Comparison of ENCODE assay signal across 28 mouse cellular contexts in the genomic region with DNA sequence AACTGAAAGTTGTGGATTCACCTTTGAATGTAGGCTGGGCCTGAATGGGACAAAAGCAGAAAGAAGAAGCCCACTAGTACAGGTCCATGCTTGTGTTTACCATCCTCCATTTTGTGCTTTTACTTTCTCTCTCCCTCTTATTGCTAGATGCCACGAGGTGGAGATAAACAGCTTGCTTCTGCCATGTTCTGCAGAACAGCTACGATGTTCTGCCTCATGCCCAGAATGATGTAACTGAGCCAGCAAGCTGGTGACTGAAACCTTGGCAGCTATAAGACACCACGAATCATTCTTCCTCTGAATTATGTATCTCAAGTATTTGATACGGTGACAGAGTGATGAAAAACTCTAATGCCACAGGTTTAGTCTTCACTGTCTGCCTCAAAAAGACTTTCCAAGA.
DNase-seq lines count a peak whose midpoint lies in the region; ATAC-seq and TF ChIP-seq lines count a peak whose summit lies in the region.
"Had no signal": no experiment of that assay in that cellular context is flagged by ENCODE, and none has a peak within 500 bp of the region (broad histone marks: within the 10 kb centered on the region; RNA-seq: fewer than 3 reads in every experiment).

No protein-coding gene starts in this region.

- no peaks in the 10 kb centered on the region for H3K4me1 ChIP-seq in forebrain, embryonic 14.5 days (ENCODE audit: control insufficient read depth, insufficient read depth, low read length)
- no peaks in the 10 kb centered on the region for H3K4me1 ChIP-seq in forebrain, embryonic 13.5 days
- no peaks in the 10 kb centered on the region for H3K4me1 ChIP-seq in forebrain, postnatal 0 days (ENCODE audit: insufficient read depth)
- H3K4me1 ChIP-seq in forebrain, embryonic 11.5 days (replicated peaks; ENCODE audit: control insufficient read depth, insufficient read depth, low read length) = no peaks in the 10 kb centered on the region
- H3K4me1 ChIP-seq: embryonic facial prominence, embryonic 12.5 days; embryonic facial prominence, embryonic 15.5 days; heart, embryonic 12.5 days; heart, embryonic 15.5 days; hindbrain, embryonic 10.5 days; hindbrain, embryonic 13.5 days; intestine, embryonic 15.5 days had no signal

- no peak overlapping the region for H3K4me2 ChIP-seq in forebrain, embryonic 14.5 days (ENCODE audit: low read length)
- H3K4me2 ChIP-seq in forebrain, embryonic 13.5 days = no peak overlapping the region
- H3K4me2 ChIP-seq in forebrain, postnatal 0 days (ENCODE audit: low read depth) = no peak overlapping the region
- H3K4me2 ChIP-seq in forebrain, embryonic 11.5 days (ENCODE audit: low read depth, low read length, severe bottlenecking) = no peak overlapping the region
- H3K4me2 ChIP-seq: embryonic facial prominence, embryonic 12.5 days; embryonic facial prominence, embryonic 15.5 days; heart, embryonic 12.5 days; heart, embryonic 15.5 days; hindbrain, embryonic 13.5 days; intestine, embryonic 15.5 days had no signal

- 80% methylated on average over 4 of the region's 4 CpGs for WGBS in forebrain, embryonic 14.5 days
- 80% methylated on average over 4 of the region's 4 CpGs for WGBS in forebrain, embryonic 13.5 days
- 58% methylated on average over 4 of the region's 4 CpGs for WGBS in forebrain, postnatal 0 days
- 88% methylated on average over 4 of the region's 4 CpGs for WGBS in forebrain, embryonic 11.5 days

- H3K9ac ChIP-seq in forebrain, embryonic 14.5 days (ENCODE audit: low read length) = no peak overlapping the region
- no peak overlapping the region for H3K9ac ChIP-seq in forebrain, embryonic 13.5 days
- no peak overlapping the region for H3K9ac ChIP-seq in forebrain, postnatal 0 days
- no peak overlapping the region for H3K9ac ChIP-seq in forebrain, embryonic 11.5 days (ENCODE audit: low read length)
- H3K9ac ChIP-seq: embryonic facial prominence, embryonic 12.5 days; embryonic facial prominence, embryonic 15.5 days; heart, embryonic 12.5 days; heart, embryonic 15.5 days; hindbrain, embryonic 13.5 days; intestine, embryonic 15.5 days had no signal

- no peak for TF ChIP-seq POLR2A in brain, embryonic 14.5 days (IDR thresholded peaks at IDR 0.05; ENCODE audit: borderline replicate concordance, extremely low read depth, insufficient read depth, insufficient read length, poor library complexity, severe bottlenecking)

- no peaks in the 10 kb centered on the region for H3K36me3 ChIP-seq in forebrain, embryonic 14.5 days (ENCODE audit: control insufficient read depth, insufficient read depth, low read length)
- H3K36me3 ChIP-seq in forebrain, embryonic 13.5 days (ENCODE audit: poor library complexity, severe bottlenecking) = no peaks in the 10 kb centered on the region
- no peaks in the 10 kb centered on the region for H3K36me3 ChIP-seq in forebrain, postnatal 0 days (ENCODE audit: insufficient read depth)
- H3K36me3 ChIP-seq in forebrain, embryonic 11.5 days (ENCODE audit: control insufficient read depth, insufficient read depth, low read length) = no peaks in the 10 kb centered on the region
- H3K36me3 ChIP-seq: embryonic facial prominence, embryonic 12.5 days; embryonic facial prominence, embryonic 15.5 days; G1E; heart, embryonic 12.5 days; heart, embryonic 15.5 days; hindbrain, embryonic 10.5 days; hindbrain, embryonic 13.5 days; intestine, embryonic 15.5 days had no signal

- DNase-seq in forebrain, embryonic 14.5 days (ENCODE audit: low spot score) = peak; percentile 20
- DNase-seq in forebrain, postnatal 0 days = no peak
- DNase-seq in forebrain, embryonic 11.5 days (ENCODE audit: low spot score) = no peak
- DNase-seq in layer of hippocampus, adult 2 months (ENCODE audit: low spot score in 2 of 2) = peak in 1 of 2 experiments; percentile 12
- no peak for DNase-seq in layer of hippocampus, adult 11-12 months (ENCODE audit: low spot score)
- DNase-seq in brain, embryonic 14.5 days (ENCODE audit: low read depth) = peak; percentile 34
- no peak for DNase-seq in B cell, adult 2 months
- DNase-seq: adrenal gland, adult 2 months; adrenal gland, postnatal 14 days; cerebellum, adult 18-20 months; cerebellum, adult 9-10 months; cerebellum, postnatal 14 days; gastrocnemius, postnatal 25 days; heart, adult 18-20 months; heart, postnatal 10 days; heart, postnatal 36 days; kidney, adult 11 months had no signal

- peak; percentile 40; the same call in 1 of the 2 replicates for ATAC-seq in forebrain, embryonic 14.5 days
- no peak for ATAC-seq in forebrain, embryonic 13.5 days
- peak; percentile 83 for ATAC-seq in forebrain, postnatal 0 days
- no peak for ATAC-seq in forebrain, embryonic 11.5 days (replicated peaks; ENCODE audit: low FRiP score)
- ATAC-seq: hindbrain, embryonic 16.5 days; intestine, embryonic 15.5 days had no signal

- no peak overlapping the region for H3K4me3 ChIP-seq in forebrain, embryonic 14.5 days (ENCODE audit: low read depth, low read length)
- H3K4me3 ChIP-seq in forebrain, embryonic 13.5 days = no peak overlapping the region
- no peak overlapping the region for H3K4me3 ChIP-seq in forebrain, postnatal 0 days (ENCODE audit: low read depth, low read length)
- H3K4me3 ChIP-seq in forebrain, embryonic 11.5 days (ENCODE audit: low read depth, low read length) = no peak overlapping the region
- H3K4me3 ChIP-seq in layer of hippocampus, adult 2 months = no peak overlapping the region
- H3K4me3 ChIP-seq: embryonic facial prominence, embryonic 12.5 days; embryonic facial prominence, embryonic 15.5 days; heart, embryonic 12.5 days; heart, embryonic 15.5 days; hindbrain, embryonic 10.5 days; hindbrain, embryonic 13.5 days; intestine, embryonic 15.5 days had no signal

- H3K27ac ChIP-seq in forebrain, embryonic 14.5 days (ENCODE audit: low read depth, low read length) = no peak overlapping the region
- no peak overlapping the region for H3K27ac ChIP-seq in forebrain, embryonic 13.5 days
- no peak overlapping the region for H3K27ac ChIP-seq in forebrain, postnatal 0 days (ENCODE audit: low read depth, low read length)
- H3K27ac ChIP-seq in forebrain, embryonic 11.5 days (ENCODE audit: low read depth, low read length) = no peak overlapping the region
- H3K27ac ChIP-seq in layer of hippocampus, adult 2 months = 0 out of 2 replicates have a peak overlapping the region, but pooled peaks have one; percentile 4
- H3K27ac ChIP-seq: embryonic facial prominence, embryonic 12.5 days; embryonic facial prominence, embryonic 15.5 days; heart, embryonic 15.5 days; hindbrain, embryonic 10.5 days; hindbrain, embryonic 13.5 days; intestine, embryonic 15.5 days had no signal

- no peak for TF ChIP-seq CTCF in forebrain, postnatal 0 days (IDR thresholded peaks at IDR 0.05; ENCODE audit: low read depth)
- peak; percentile 34 for TF ChIP-seq CTCF in layer of hippocampus, adult 2 months (conservative IDR thresholded peaks at IDR 0.05)
- TF ChIP-seq CTCF in brain, embryonic 14.5 days (IDR thresholded peaks at IDR 0.05; ENCODE audit: borderline replicate concordance, extremely low read depth, insufficient read depth, insufficient read length) = no peak

- no peaks in the 10 kb centered on the region for H3K27me3 ChIP-seq in forebrain, embryonic 14.5 days (replicated peaks; ENCODE audit: control insufficient read depth, insufficient read depth, low read length)
- H3K27me3 ChIP-seq in forebrain, embryonic 13.5 days = no peaks in the 10 kb centered on the region
- H3K27me3 ChIP-seq in forebrain, postnatal 0 days (ENCODE audit: insufficient read depth, low read length) = no peaks in the 10 kb centered on the region
- no peaks in the 10 kb centered on the region for H3K27me3 ChIP-seq in forebrain, embryonic 11.5 days (ENCODE audit: control insufficient read depth, insufficient read depth, low read length)
- H3K27me3 ChIP-seq: CH12.LX; embryonic facial prominence, embryonic 12.5 days; embryonic facial prominence, embryonic 15.5 days; heart, embryonic 12.5 days; heart, embryonic 15.5 days; hindbrain, embryonic 13.5 days; intestine, embryonic 15.5 days had no signal

- no peaks in the 10 kb centered on the region for H3K9me3 ChIP-seq in forebrain, embryonic 14.5 days (replicated peaks; ENCODE audit: control insufficient read depth, low read length)
- H3K9me3 ChIP-seq in forebrain, embryonic 13.5 days (replicated peaks) = no peaks in the 10 kb centered on the region
- H3K9me3 ChIP-seq in forebrain, postnatal 0 days (ENCODE audit: low read length) = no peaks in the 10 kb centered on the region
- no peaks in the 10 kb centered on the region for H3K9me3 ChIP-seq in forebrain, embryonic 11.5 days (ENCODE audit: control insufficient read depth, low read length)
- H3K9me3 ChIP-seq: embryonic facial prominence, embryonic 12.5 days; embryonic facial prominence, embryonic 15.5 days; G1E; heart, embryonic 12.5 days; heart, embryonic 15.5 days; hindbrain, embryonic 10.5 days; hindbrain, embryonic 13.5 days; intestine, embryonic 15.5 days had no signal

Comparison
In these comparisons a context has a peak if more than half of its experiments do, and no peak if none do; other contexts are left out.
1. ATAC-seq: peak in forebrain, embryonic 14.5 days (single experiment) and forebrain, postnatal 0 days (single experiment); none in forebrain, embryonic 13.5 days (single experiment) and forebrain, embryonic 11.5 days (single experiment).
2. DNase-seq: peak in forebrain, embryonic 14.5 days (single experiment) and brain, embryonic 14.5 days (single experiment); none in forebrain, postnatal 0 days (single experiment), forebrain, embryonic 11.5 days (single experiment), layer of hippocampus, adult 11-12 months (single experiment) and B cell, adult 2 months (0 of 2).